Comparison of ENCODE assay signal across 8 mouse cellular contexts in genomic region chr3:51417135-51417458, GRCm38 (mm10). TPM values are rescaled to one million over a fixed set of nuclear protein-coding genes. Genes with fewer than 3 reads are reported as not detected.
A peak's percentile ranks its signal among the peaks of the same experiment; 100 is the strongest.
DNase-seq lines count a peak whose midpoint lies in the region; ATAC-seq and TF ChIP-seq lines count a peak whose summit lies in the region.

No protein-coding gene starts in this region.

- no peaks in the 10 kb centered on the region for H3K27me3 ChIP-seq in heart, adult 2 months (ENCODE audit: control insufficient read depth, insufficient read depth, low read length)
- no peaks in the 10 kb centered on the region for H3K27me3 ChIP-seq in C2C12 (ENCODE audit: control insufficient read depth, insufficient read depth, insufficient read length)
- H3K27me3 ChIP-seq in forebrain, embryonic 14.5 days (replicated peaks; ENCODE audit: control insufficient read depth, insufficient read depth, low read length), result no peaks in the 10 kb centered on the region
- H3K27me3 ChIP-seq in liver, embryonic 15.5 days, result no peaks in the 10 kb centered on the region

- H3K9me3 ChIP-seq in forebrain, embryonic 14.5 days (replicated peaks; ENCODE audit: control insufficient read depth, low read length), result no peaks in the 10 kb centered on the region
- H3K9me3 ChIP-seq in liver, embryonic 15.5 days (replicated peaks), result no peaks in the 10 kb centered on the region

- no peak for TF ChIP-seq EP300 in heart, adult 2 months (IDR thresholded peaks at IDR 0.05; ENCODE audit: insufficient read depth, low read depth, low read length)

- H3K4me2 ChIP-seq in forebrain, embryonic 14.5 days (ENCODE audit: low read length), result peak overlapping the region; percentile 87
- H3K4me2 ChIP-seq in liver, embryonic 15.5 days, result peak overlapping the region; percentile 81

- H3K4me3 ChIP-seq in heart, adult 2 months, result peak overlapping the region; percentile 68
- peak overlapping the region; percentile 93 for H3K4me3 ChIP-seq in C2C12 (ENCODE audit: insufficient read depth, poor library complexity, severe bottlenecking)
- H3K4me3 ChIP-seq in forebrain, embryonic 14.5 days (ENCODE audit: low read depth, low read length), result peak overlapping the region; percentile 99
- peak overlapping the region; percentile 100 for H3K4me3 ChIP-seq in liver, embryonic 15.5 days (replicated peaks)

- intact Hi-C loops in heart, adult 2 months (cut with DNase I), result no loop called here

- no peak for TF ChIP-seq CTCF in heart, adult 2 months (IDR thresholded peaks at IDR 0.05)
- TF ChIP-seq CTCF in C2C12 (IDR thresholded peaks at IDR 0.05; ENCODE audit: control insufficient read depth, insufficient read depth, insufficient read length), result no peak

- H3K36me3 ChIP-seq in heart, adult 2 months (ENCODE audit: control insufficient read depth, insufficient read depth, low read length), result peaks cover 16% of the 10 kb centered on the region
- peaks cover 36% of the 10 kb centered on the region for H3K36me3 ChIP-seq in C2C12 (ENCODE audit: control insufficient read depth, insufficient read depth)
- H3K36me3 ChIP-seq in forebrain, embryonic 14.5 days (ENCODE audit: control insufficient read depth, insufficient read depth, low read length), result no peaks in the 10 kb centered on the region
- H3K36me3 ChIP-seq in liver, embryonic 15.5 days (replicated peaks), result no peaks in the 10 kb centered on the region; the same call in 1 of the 2 replicates

- H3K9ac ChIP-seq in heart, adult 2 months (ENCODE audit: low read depth, low read length), result peak overlapping the region; percentile 94
- H3K9ac ChIP-seq in forebrain, embryonic 14.5 days (ENCODE audit: low read length), result peak overlapping the region; percentile 97
- peak overlapping the region; percentile 97 for H3K9ac ChIP-seq in liver, embryonic 15.5 days

- H3ac ChIP-seq in C2C12 (ENCODE audit: control insufficient read depth, insufficient read length, low read depth), result peak overlapping the region; percentile 96

- H3K27ac ChIP-seq in heart, adult 2 months, result peak overlapping the region; percentile 84
- H3K27ac ChIP-seq in forebrain, embryonic 14.5 days (ENCODE audit: low read depth, low read length), result no peak overlapping the region
- H3K27ac ChIP-seq in liver, embryonic 15.5 days (replicated peaks), result peak overlapping the region; percentile 97

- WGBS in heart, adult 2 months, result 7% methylated on average over 8 of the region's 8 CpGs
- WGBS in forebrain, embryonic 14.5 days, result 4% methylated on average over 8 of the region's 8 CpGs
- 7% methylated on average over 8 of the region's 8 CpGs for WGBS in liver, embryonic 15.5 days (ENCODE audit: insufficient replicate concordance)

- DNase-seq in heart, adult 2 months, result no peak
- no peak for DNase-seq in heart, adult 11 months
- DNase-seq in forebrain, embryonic 14.5 days (ENCODE audit: low spot score), result no peak
- no peak for DNase-seq in adrenal gland, adult 8-10 months
- no peak for DNase-seq in right cerebral cortex, postnatal 25 days
- no peak for DNase-seq in layer of hippocampus, postnatal 25 days (ENCODE audit: extremely low spot score in 1 of 2, low spot score in 1 of 2)

- no peak for TF ChIP-seq POLR2A in heart, adult 2 months (IDR thresholded peaks at IDR 0.05; ENCODE audit: insufficient read depth, low read depth, low read length)

- no peak for ATAC-seq in forebrain, embryonic 14.5 days
- no peak for ATAC-seq in liver, embryonic 15.5 days (ENCODE audit: insufficient read depth)

- H3K79me2 ChIP-seq in heart, adult 2 months (replicated peaks; ENCODE audit: control insufficient read depth, insufficient read depth, low read length), result peaks cover 8% of the 10 kb centered on the region
- peaks cover 79% of the 10 kb centered on the region for H3K79me2 ChIP-seq in C2C12 (ENCODE audit: control insufficient read depth, insufficient read depth)

- H3K4me1 ChIP-seq in heart, adult 2 months (ENCODE audit: control insufficient read depth, insufficient read depth, low read length), result peaks cover 11% of the 10 kb centered on the region
- H3K4me1 ChIP-seq in forebrain, embryonic 14.5 days (ENCODE audit: control insufficient read depth, insufficient read depth, low read length), result peaks cover 24% of the 10 kb centered on the region
- peaks cover 52% of the 10 kb centered on the region for H3K4me1 ChIP-seq in liver, embryonic 15.5 days (replicated peaks)

- peaks cover 67% of the 10 kb centered on the region for H3K79me3 ChIP-seq in C2C12 (ENCODE audit: low read depth)

TF ChIP-seq in C2C12, 6 proteins besides CTCF, POLR2A, EP300 and RAD21:
- TF ChIP-seq MAX (IDR thresholded peaks at IDR 0.05) (no peak), USF1 (IDR thresholded peaks at IDR 0.05; ENCODE audit: low read depth) (no peak), MYOG (IDR thresholded peaks at IDR 0.05; ENCODE audit: control insufficient read depth, extremely low read depth, insufficient read length) (no peak), FOSL1 (IDR thresholded peaks at IDR 0.05; ENCODE audit: insufficient read depth, low read length, poor library complexity, severe bottlenecking) (no peak), CEBPB (IDR thresholded peaks at IDR 0.05; ENCODE audit: low read depth) (no peak), MYOD1 (IDR thresholded peaks at IDR 0.05; ENCODE audit: control insufficient read depth, insufficient read length, low read depth) (no peak)

RNA-seq across cellular contexts. Expression of gene Naa15, which starts 2.1 kb away (rescaled TPM):
- 10 to 100 TPM; 45.9 to 55.0 TPM for total RNA-seq in heart, adult 2 months (2021)
- 4.9 and 10.8 TPM in 2 replicates for polyA plus RNA-seq in heart, adult 2 months (2012; rRNA removed)
- 13.3 TPM for polyA plus RNA-seq in C2C12 (2012; fragmentation: generic; extraction: Trizol)
- 26.6 and 37.4 TPM in 2 replicates for polyA plus RNA-seq in forebrain, embryonic 14.5 days (2014; fragmentation: Nextera tagmentation; extraction: Ambion mirVana)
- 20.4 and 22.3 TPM in 2 replicates for polyA plus RNA-seq in liver, embryonic 15.5 days (2015; fragmentation: Nextera tagmentation; extraction: Ambion mirVana)
- total RNA-seq in adrenal gland, adult 8-10 months (2022), result 10 to 100 TPM; 53.1 to 65.3 (median 59.3) TPM
- total RNA-seq in layer of hippocampus, postnatal 25 days (2021), result 10 to 100 TPM; 41.6 to 48.3 TPM

RNA-seq across cellular contexts. Expression of gene Ndufc1, which starts 8.3 kb away (rescaled TPM):
- 1,000 to 10,000 TPM; 1,555 to 1,819 TPM for total RNA-seq in heart, adult 2 months (2021)
- 526 and 770 TPM in 2 replicates for polyA plus RNA-seq in heart, adult 2 months (2012; rRNA removed)
- 473 TPM for polyA plus RNA-seq in C2C12 (2012; fragmentation: generic; extraction: Trizol)
- 715 and 875 TPM in 2 replicates for polyA plus RNA-seq in forebrain, embryonic 14.5 days (2014; fragmentation: Nextera tagmentation; extraction: Ambion mirVana)
- 308 and 386 TPM in 2 replicates for polyA plus RNA-seq in liver, embryonic 15.5 days (2015; fragmentation: Nextera tagmentation; extraction: Ambion mirVana)
- 100 to 1,000 TPM; 425 to 852 (median 611) TPM for total RNA-seq in adrenal gland, adult 8-10 months (2022)
- 100 to 1,000 TPM; 311 to 356 TPM for total RNA-seq in layer of hippocampus, postnatal 25 days (2021)

RNA-seq across cellular contexts. Expression of gene Mgarp, which starts 20.6 kb away (rescaled TPM):
- under 1 TPM in 1 of 2 experiments, not detected in 1; 0.70 TPM for total RNA-seq in heart, adult 2 months (2021)
- 0.12 and 0.41 TPM in 2 replicates for polyA plus RNA-seq in heart, adult 2 months (2012; rRNA removed)
- polyA plus RNA-seq in C2C12 (2012; fragmentation: generic; extraction: Trizol), result 0.23 TPM
- 0.56 and 0.77 TPM in 2 replicates for polyA plus RNA-seq in forebrain, embryonic 14.5 days (2014; fragmentation: Nextera tagmentation; extraction: Ambion mirVana)
- polyA plus RNA-seq in liver, embryonic 15.5 days (2015; fragmentation: Nextera tagmentation; extraction: Ambion mirVana), result 1.3 and 1.9 TPM in 2 replicates
- total RNA-seq in adrenal gland, adult 8-10 months (2022), result 1,000 to 10,000 TPM in 3 of 4 experiments, 100 to 1,000 TPM in 1; 688 to 1,713 (median 1,219) TPM
- total RNA-seq in layer of hippocampus, postnatal 25 days (2021), result under 1 TPM in 1 of 2 experiments, not detected in 1; 0.26 TPM
